Mouse (Mus musculus) embryonic facial prominence, embryonic 14.5 days (tissue): Measurements from ENCODE around the gene Cldn10. TPM values are rescaled to one million over a fixed set of nuclear protein-coding genes. Genes with fewer than 3 reads are reported as not detected.

Experiments used
- ATAC-seq: fragments of 200-750 bp; cut with Nextera tagmentation; 2 replicates; pipeline ENCODE4 v1.8.0; 2017; ENCODE audit warnings: low read depth, moderate number of reproducible peaks, moderate TSS enrichment
- DNase-seq: peaks from one replicate; pipeline ENCODE4 v3.0.0-alpha.2; 2015; ENCODE audit warnings: low spot score
- H3K27ac ChIP-seq: fragments of 300-500 bp; sonication (generic); replicated peaks from 2 replicates; pipeline ENCODE4 v1.5.1; 2014; ENCODE audit warnings: low read depth, mild to moderate bottlenecking, low read length, moderate library complexity
- H3K27me3 ChIP-seq: fragments of 300-500 bp; sonication (generic); replicated peaks from 2 replicates; pipeline ENCODE4 v1.6.1; 2014; ENCODE audit warnings: low read length; ENCODE audit not compliant: control insufficient read depth, insufficient read depth
- H3K36me3 ChIP-seq: fragments of 300-500 bp; sonication (generic); 2 replicates; pipeline ENCODE4 v1.6.1; 2014; ENCODE audit warnings: low read length, mixed read lengths; ENCODE audit not compliant: control insufficient read depth, insufficient read depth
- H3K4me1 ChIP-seq: fragments of 300-500 bp; sonication (generic); 2 replicates; pipeline ENCODE4 v1.6.1; 2014; ENCODE audit warnings: antibody characterized with exemption, low read length; ENCODE audit not compliant: control insufficient read depth, insufficient read depth
- H3K4me2 ChIP-seq: fragments of 300-500 bp; sonication (generic); 2 replicates; pipeline ENCODE4 v1.6.1; 2014; ENCODE audit warnings: low read depth, mild to moderate bottlenecking, low read length, moderate library complexity, mixed read lengths
- H3K4me3 ChIP-seq: fragments of 300-500 bp; sonication (generic); 2 replicates; pipeline ENCODE4 v1.5.1; 2014; ENCODE audit warnings: low read depth, mild to moderate bottlenecking, low read length
- H3K9ac ChIP-seq: fragments of 300-500 bp; sonication (generic); 2 replicates; pipeline ENCODE4 v1.6.1; 2014; ENCODE audit warnings: low read depth, mild to moderate bottlenecking, low read length, moderate library complexity, mixed read lengths
- H3K9me3 ChIP-seq: fragments of 300-500 bp; sonication (generic); 2 replicates; pipeline ENCODE4 v1.6.1; 2016; ENCODE audit warnings: low read length; ENCODE audit not compliant: control insufficient read depth
- WGBS: fragments of 180-500 bp; shearing (Covaris S2); extraction: QIAGEN DNeasy Blood & Tissue Kit; methylation state at CpG from one replicate; pipeline ENCODE4 v1.1.7; 2014; 5-methylcytosine and 5-hydroxymethylcytosine counted together
- polyA plus RNA-seq: library from polyadenylated mRNA; unstranded; fragments of >200 nt; fragmentation: Nextera tagmentation; extraction: Ambion mirVana; gene quantifications from 2 replicates; pipeline ENCODE4 v1.2.1, GENCODE M21; 2014

The Cldn10 gene
- polyA plus RNA-seq, 1 experiment from 2014 or later = 10.9 TPM

DNA sequence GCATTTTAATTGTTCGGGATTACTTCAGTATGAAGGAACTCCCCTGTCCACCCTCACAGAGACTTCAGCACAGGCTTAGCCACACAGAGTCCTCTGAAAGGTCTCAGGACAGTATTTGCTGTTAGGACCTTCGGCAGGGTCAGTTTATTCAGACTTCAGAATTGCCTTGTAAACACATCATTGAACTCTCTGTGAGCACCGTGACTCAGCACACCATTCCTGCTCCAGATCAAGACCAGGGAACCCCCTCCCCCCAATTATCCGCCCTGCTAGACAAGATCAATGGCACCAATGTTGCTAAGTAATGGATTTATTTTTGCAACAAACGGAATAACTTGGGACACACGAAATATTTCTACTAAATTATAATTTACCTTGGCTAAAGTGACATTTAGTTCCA, 79.7 kb downstream of the Cldn10 start:
- ATAC-seq = no peak
- H3K36me3 ChIP-seq = no peaks in the 10 kb centered on the region
- WGBS = 56% methylated on average over 6 of the region's 6 CpGs
- H3K9me3 ChIP-seq = no peaks in the 10 kb centered on the region
- H3K4me2 ChIP-seq = no peak overlapping the region
- no peak overlapping the region for H3K9ac ChIP-seq
- no peaks in the 10 kb centered on the region for H3K27me3 ChIP-seq
- H3K4me3 ChIP-seq = no peak overlapping the region
- DNase-seq = no peak
- H3K27ac ChIP-seq = no peak overlapping the region
- peaks cover 9% of the 10 kb centered on the region; the same call in 1 of the 2 replicates for H3K4me1 ChIP-seq

GRCm38 (mm10) chr14:118868102-118868724, 80.5 kb downstream of the Cldn10 start:
- H3K4me1 ChIP-seq = peaks cover 9% of the 10 kb centered on the region; the same call in 1 of the 2 replicates
- no peaks in the 10 kb centered on the region for H3K36me3 ChIP-seq
- DNase-seq (peak; percentile 58), ATAC-seq (0 out of 2 replicates have a peak, but pooled peaks have one; percentile 35)
- no peak overlapping the region for H3K4me3 ChIP-seq
- H3K4me2 ChIP-seq = no peak overlapping the region
- H3K9me3 ChIP-seq = no peaks in the 10 kb centered on the region
- no peaks in the 10 kb centered on the region for H3K27me3 ChIP-seq
- no peak overlapping the region for H3K9ac ChIP-seq
- WGBS = 62% methylated on average over 13 of the region's 13 CpGs
- H3K27ac ChIP-seq = no peak overlapping the region; the same call in 1 of the 2 replicates

GRCm38 (mm10) chr14:118869712-118870111, 82.0 kb downstream of the Cldn10 start:
- H3K4me3 ChIP-seq = no peak overlapping the region
- 92% methylated on average over 6 of the region's 6 CpGs for WGBS
- H3K27ac ChIP-seq = no peak overlapping the region
- H3K4me1 ChIP-seq = peaks cover 9% of the 10 kb centered on the region; the same call in 1 of the 2 replicates
- no peak overlapping the region for H3K9ac ChIP-seq
- no peak for DNase-seq
- no peaks in the 10 kb centered on the region for H3K27me3 ChIP-seq
- H3K4me2 ChIP-seq = no peak overlapping the region
- no peaks in the 10 kb centered on the region for H3K9me3 ChIP-seq
- H3K36me3 ChIP-seq = 0 out of 2 replicates have a peak, but pooled peaks cover 3% of the 10 kb centered on the region
- no peak for ATAC-seq

GRCm38 (mm10) chr14:118874126-118874525, 86.4 kb downstream of the Cldn10 start:
- no peak for DNase-seq
- H3K27me3 ChIP-seq = no peaks in the 10 kb centered on the region
- H3K27ac ChIP-seq = no peak overlapping the region
- H3K4me2 ChIP-seq = no peak overlapping the region
- H3K4me3 ChIP-seq = no peak overlapping the region
- H3K36me3 ChIP-seq = peaks cover 40% of the 10 kb centered on the region
- H3K9me3 ChIP-seq = no peaks in the 10 kb centered on the region
- no peak overlapping the region for H3K9ac ChIP-seq
- no peaks in the 10 kb centered on the region for H3K4me1 ChIP-seq
- no peak for ATAC-seq
- 96% methylated on average over 4 of the region's 4 CpGs for WGBS

DNA sequence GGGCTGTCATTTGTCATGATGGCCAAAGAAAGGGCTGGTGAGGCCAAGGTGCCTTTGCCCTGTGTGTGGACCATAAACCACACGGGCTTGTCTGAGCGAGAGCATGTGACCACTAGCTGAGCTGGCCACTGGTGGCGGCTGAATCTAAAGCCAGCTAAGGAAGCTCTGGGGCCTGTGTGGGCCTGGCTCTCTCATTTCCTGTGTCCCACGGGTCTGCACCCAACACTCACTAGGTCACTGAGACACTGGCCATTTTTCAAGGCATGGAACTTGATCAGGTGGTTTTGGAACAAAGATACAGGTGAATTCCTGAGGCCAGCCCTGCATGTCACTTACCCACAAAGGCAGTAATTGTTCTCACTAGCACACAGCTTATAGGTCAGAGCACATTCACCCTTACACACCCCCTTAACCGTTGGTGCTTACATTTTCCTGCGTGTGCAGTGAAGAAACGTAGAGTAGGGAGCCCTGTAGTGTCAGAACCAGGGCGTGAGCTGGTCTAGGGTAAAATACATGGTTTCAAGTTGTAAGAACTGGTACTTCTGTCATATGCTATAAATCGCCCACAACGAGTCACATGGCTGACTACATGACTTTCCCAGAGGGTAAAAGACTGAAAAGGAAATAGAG, 87.2 kb downstream of the Cldn10 start:
- WGBS = 70% methylated on average over 10 of the region's 10 CpGs
- no peak overlapping the region for H3K27ac ChIP-seq
- no peaks in the 10 kb centered on the region for H3K27me3 ChIP-seq
- H3K4me3 ChIP-seq = no peak overlapping the region
- peaks cover 47% of the 10 kb centered on the region for H3K36me3 ChIP-seq
- no peak overlapping the region for H3K9ac ChIP-seq
- no peak overlapping the region for H3K4me2 ChIP-seq
- no peak for DNase-seq
- H3K9me3 ChIP-seq = no peaks in the 10 kb centered on the region
- ATAC-seq = peak; percentile 33; the same call in 1 of the 2 replicates
- H3K4me1 ChIP-seq = no peaks in the 10 kb centered on the region

GRCm38 (mm10) chr14:118878346-118878910, 90.7 kb downstream of the Cldn10 start:
- Histone ChIP-seq H3K36me3 (peaks cover 73% of the 10 kb centered on the region), H3K4me3 (no peak overlapping the region), H3K27me3 (no peaks in the 10 kb centered on the region), H3K9ac (no peak overlapping the region), H3K4me1 (no peaks in the 10 kb centered on the region), H3K27ac (no peak overlapping the region), H3K4me2 (no peak overlapping the region), H3K9me3 (no peaks in the 10 kb centered on the region)
- 81% methylated on average over 11 of the region's 11 CpGs for WGBS
- DNase-seq (no peak), ATAC-seq (no peak)

DNA sequence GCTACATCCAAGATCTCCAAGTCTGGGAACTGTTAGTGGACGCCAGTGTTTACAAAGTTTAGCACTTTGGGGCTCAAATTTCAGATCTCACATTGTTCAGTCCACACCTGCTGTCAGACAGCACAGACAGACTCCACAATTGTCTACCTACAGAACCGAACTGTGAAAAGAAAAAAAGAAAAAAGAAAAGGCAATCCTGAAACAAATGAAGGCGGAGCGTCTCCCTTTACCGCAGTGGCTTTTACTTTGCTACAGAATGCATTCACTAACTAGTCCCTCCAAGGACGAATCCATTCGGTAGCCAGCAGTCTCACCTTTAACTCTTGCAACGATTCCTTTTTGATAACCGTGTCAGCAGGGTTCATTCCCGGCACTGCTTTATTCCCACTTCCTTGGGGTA, 93.0 kb downstream of the Cldn10 start:
- Histone ChIP-seq H3K27me3 (no peaks in the 10 kb centered on the region), H3K9ac (no peak overlapping the region), H3K4me3 (no peak overlapping the region), H3K4me1 (no peaks in the 10 kb centered on the region), H3K4me2 (no peak overlapping the region), H3K27ac (no peak overlapping the region), H3K36me3 (peaks cover 78% of the 10 kb centered on the region), H3K9me3 (no peaks in the 10 kb centered on the region)
- 82% methylated on average over 10 of the region's 10 CpGs for WGBS
- ATAC-seq = no peak
- no peak for DNase-seq

GRCm38 (mm10) chr14:118883344-118884249, 95.9 kb downstream of the Cldn10 start:
- ATAC-seq = no peak
- WGBS = 84% methylated on average over 18 of the region's 18 CpGs
- no peaks in the 10 kb centered on the region for H3K4me1 ChIP-seq

More at GRCm38 (mm10) chr14:118883344-118884249, 95.9 kb downstream of the Cldn10 start:
- Histone ChIP-seq H3K9me3 (no peaks in the 10 kb centered on the region), H3K9ac (no peak overlapping the region), H3K4me3 (no peak overlapping the region), H3K27ac (no peak overlapping the region), H3K4me2 (no peak overlapping the region), H3K36me3 (peaks cover 82% of the 10 kb centered on the region), H3K27me3 (no peaks in the 10 kb centered on the region)
- no peak for DNase-seq
